Mouse (Mus musculus) B cell, adult 2 months (primary cell): ENCODE measurements at regions not wholly inside any gene's neighbourhood (a gene's known extent, or its start where the extent isn't known, plus 50 kb on each side); places are given as distances from the start of the nearest gene placed in this dataset.

Experiments
- DNase-seq, 2 experiments: peaks; one replicate each; pipeline ENCODE4 v3.0.0; 2022

GRCm38 (mm10) chr7:68686396-68687139, 62.5 kb downstream of the Arrdc4 start:
- DNase-seq, result no peak

- DNase-seq, result no peak
These were observed 66.0 kb downstream of the Arrdc4 start for GRCm38 (mm10) chr7:68682929-68683643.

- DNase-seq, result no peak
These were observed 66.7 kb downstream of the Arrdc4 start for GRCm38 (mm10) chr7:68682318-68682728.

- DNase-seq, result no peak
These were observed 69.3 kb downstream of the Arrdc4 start for GRCm38 (mm10) chr7:68679770-68680169.

- no peak for DNase-seq
These were observed 81.0 kb downstream of the Arrdc4 start for GRCm38 (mm10) chr7:68667790-68668732.

- DNase-seq, result no peak
These were observed 81.8 kb downstream of the Arrdc4 start for GRCm38 (mm10) chr7:68667215-68667614.

GRCm38 (mm10) chr7:68656354-68656753, 92.7 kb downstream of the Arrdc4 start:
- DNase-seq, result no peak

- no peak for DNase-seq
These were observed 95.5 kb downstream of the Arrdc4 start for GRCm38 (mm10) chr7:68653534-68653933.

GRCm38 (mm10) chr7:68651418-68651817, 97.6 kb downstream of the Arrdc4 start:
- DNase-seq, result no peak

- no peak for DNase-seq
These were observed 111.4 kb downstream of the Arrdc4 start for GRCm38 (mm10) chr7:68637556-68638215.

GRCm38 (mm10) chr7:68621080-68621479, 128.0 kb downstream of the Arrdc4 start:
- no peak for DNase-seq

GRCm38 (mm10) chr7:68610499-68610898, 138.5 kb downstream of the Arrdc4 start:
- no peak for DNase-seq

GRCm38 (mm10) chr7:68607170-68607569, 141.9 kb downstream of the Arrdc4 start:
- no peak for DNase-seq

GRCm38 (mm10) chr7:68606278-68606677, 142.8 kb downstream of the Arrdc4 start:
- no peak for DNase-seq

GRCm38 (mm10) chr7:68603711-68604110, 145.3 kb downstream of the Arrdc4 start:
- no peak for DNase-seq

GRCm38 (mm10) chr7:68602003-68602402, 147.0 kb downstream of the Arrdc4 start:
- no peak for DNase-seq

GRCm38 (mm10) chr7:68594017-68594386, 155.0 kb downstream of the Arrdc4 start:
- DNase-seq, result no peak

- DNase-seq, result no peak
These were observed 155.6 kb downstream of the Arrdc4 start for GRCm38 (mm10) chr7:68593344-68594016.

GRCm38 (mm10) chr7:68582540-68583325, 166.3 kb downstream of the Arrdc4 start:
- no peak for DNase-seq

GRCm38 (mm10) chr7:68580650-68581049, 168.4 kb downstream of the Arrdc4 start:
- peak; percentile 34 to 46 for DNase-seq

GRCm38 (mm10) chr7:68579666-68580065, 169.4 kb downstream of the Arrdc4 start:
- peak; percentile 61 to 65 for DNase-seq
